Mouse (Mus musculus): ENCODE data around the gene Prnd.

DNA sequence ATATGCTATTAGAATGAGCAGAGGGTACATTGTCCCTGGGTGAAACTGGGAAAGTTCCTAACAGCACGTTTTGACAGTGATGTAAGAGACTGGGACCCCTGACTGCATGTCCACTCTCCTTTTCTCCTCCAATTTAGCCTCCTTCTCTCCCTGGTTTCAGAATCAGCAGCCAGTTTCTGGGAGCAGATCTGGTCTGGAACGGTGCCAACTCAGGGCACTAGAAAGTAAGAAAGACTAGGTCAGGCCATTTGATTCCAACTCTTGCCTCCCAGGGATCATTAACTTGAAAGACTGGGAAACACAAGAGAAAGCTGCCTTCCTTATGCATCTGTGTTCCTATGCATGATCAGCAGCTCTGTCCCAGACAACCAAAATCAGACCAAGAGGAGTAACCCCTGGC, 1.8 kb downstream of the Prnd start:
- TF ChIP-seq POLR2A (IDR thresholded peaks at IDR 0.05; ENCODE audit: low read depth, low read length) (no peak), CTCF (IDR thresholded peaks at IDR 0.05; ENCODE audit: extremely low read depth, insufficient read length, insufficient replicate concordance, low read depth, low read length) (no peak)

All from small intestine, adult 2 months (tissue).